In the genomic region with DNA sequence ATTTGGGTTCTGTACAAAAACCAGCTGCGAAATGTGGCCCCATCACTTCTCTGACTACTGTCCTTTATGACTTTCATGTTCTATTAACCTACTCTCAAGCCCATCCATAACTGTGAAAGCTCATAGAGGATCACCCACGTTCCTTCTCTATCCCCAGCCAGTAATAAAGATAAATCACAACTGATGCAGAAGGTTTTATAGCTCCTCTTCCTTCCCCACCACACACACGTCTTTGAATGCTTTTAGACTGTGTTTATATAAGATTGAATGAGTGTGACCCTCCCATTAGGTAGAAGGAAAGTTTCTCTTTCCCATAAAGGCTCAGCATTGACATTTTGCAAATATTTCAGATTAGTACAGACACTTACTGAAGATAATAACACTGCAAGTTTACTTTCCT, we compare ENCODE assay signal across 27 mouse cellular contexts.
DNase-seq lines count a peak whose midpoint lies in the region; ATAC-seq lines count a peak whose summit lies in the region.
"Had no signal": no experiment of that assay in that cellular context is flagged by ENCODE, and none has a peak within 500 bp of the region (broad histone marks: within the 10 kb centered on the region; RNA-seq: fewer than 3 reads in every experiment).

No protein-coding gene starts in this region.

- H3K4me1 ChIP-seq in kidney, embryonic 14.5 days (ENCODE audit: control insufficient read depth, insufficient read depth, low read length): no peaks in the 10 kb centered on the region
- 0 out of 2 replicates have a peak, but pooled peaks cover 2% of the 10 kb centered on the region for H3K4me1 ChIP-seq in kidney, embryonic 16.5 days (ENCODE audit: insufficient read depth, low read length)
- H3K4me1 ChIP-seq in neural tube, embryonic 11.5 days (ENCODE audit: control insufficient read depth, insufficient read depth, low read length): no peaks in the 10 kb centered on the region
- H3K4me1 ChIP-seq: embryonic facial prominence, embryonic 10.5 days; embryonic facial prominence, embryonic 12.5 days; forebrain, embryonic 13.5 days; forebrain, embryonic 15.5 days had no signal

- no peaks in the 10 kb centered on the region for H3K36me3 ChIP-seq in kidney, embryonic 14.5 days (ENCODE audit: control insufficient read depth, insufficient read depth, low read length)
- no peaks in the 10 kb centered on the region for H3K36me3 ChIP-seq in kidney, embryonic 16.5 days (ENCODE audit: insufficient read depth, low read length)
- H3K36me3 ChIP-seq in neural tube, embryonic 11.5 days (ENCODE audit: control insufficient read depth, insufficient read depth, low read length): no peaks in the 10 kb centered on the region
- H3K36me3 ChIP-seq: embryonic facial prominence, embryonic 10.5 days; embryonic facial prominence, embryonic 12.5 days; forebrain, embryonic 15.5 days; G1E had no signal

- no peaks in the 10 kb centered on the region for H3K9me3 ChIP-seq in kidney, embryonic 14.5 days (ENCODE audit: control insufficient read depth, low read length)
- no peaks in the 10 kb centered on the region for H3K9me3 ChIP-seq in kidney, embryonic 16.5 days (ENCODE audit: low read length)
- H3K9me3 ChIP-seq in neural tube, embryonic 11.5 days (ENCODE audit: control insufficient read depth, low read length): no peaks in the 10 kb centered on the region
- H3K9me3 ChIP-seq: embryonic facial prominence, embryonic 10.5 days; embryonic facial prominence, embryonic 12.5 days; forebrain, embryonic 13.5 days; forebrain, embryonic 15.5 days; G1E had no signal

- DNase-seq in kidney, postnatal 36 days: no peak
- DNase-seq in kidney, adult 11 months: no peak
- DNase-seq in neural tube, embryonic 11.5 days (ENCODE audit: low spot score): no peak
- DNase-seq in neural tube, embryonic 10.5 days (ENCODE audit: extremely low spot score, low spot score): no peak
- DNase-seq in mesoderm, embryonic 11.5 days (ENCODE audit: low read depth, low spot score): peak; percentile 61
- DNase-seq in embryo, embryonic 11 days: no peak
- DNase-seq: adrenal gland, adult 2 months; adrenal gland, postnatal 10 days; adrenal gland, postnatal 25 days; B cell, adult 2 months; cerebellum, adult 11 months; cerebellum, adult 18-20 months; cerebellum, adult 8-10 months; cerebellum, adult 9-11 months; cerebellum, postnatal 14 days; cerebellum, postnatal 36 days had no signal

- WGBS in kidney, embryonic 14.5 days: 14% methylated on average over 3 of the region's 3 CpGs
- 16% methylated on average over 3 of the region's 3 CpGs for WGBS in kidney, embryonic 16.5 days
- WGBS in neural tube, embryonic 11.5 days: 25% methylated on average over 3 of the region's 3 CpGs

- no peak overlapping the region for H3K4me2 ChIP-seq in kidney, embryonic 14.5 days (replicated peaks; ENCODE audit: low read depth, low read length)
- no peak overlapping the region for H3K4me2 ChIP-seq in kidney, embryonic 16.5 days (replicated peaks; ENCODE audit: low read depth, low read length)
- no peak overlapping the region for H3K4me2 ChIP-seq in neural tube, embryonic 11.5 days (ENCODE audit: low read depth)
- H3K4me2 ChIP-seq: embryonic facial prominence, embryonic 12.5 days; forebrain, embryonic 13.5 days; forebrain, embryonic 15.5 days had no signal

- no peak overlapping the region for H3K4me3 ChIP-seq in kidney, embryonic 14.5 days (ENCODE audit: low read length)
- no peak overlapping the region for H3K4me3 ChIP-seq in kidney, embryonic 16.5 days (ENCODE audit: low read length)
- no peak overlapping the region for H3K4me3 ChIP-seq in neural tube, embryonic 11.5 days (ENCODE audit: low read depth, low read length)
- H3K4me3 ChIP-seq: embryonic facial prominence, embryonic 10.5 days; embryonic facial prominence, embryonic 12.5 days; forebrain, embryonic 13.5 days; forebrain, embryonic 15.5 days had no signal

- H3K27me3 ChIP-seq in kidney, embryonic 14.5 days (ENCODE audit: control insufficient read depth, insufficient read depth, low read length): no peaks in the 10 kb centered on the region
- no peaks in the 10 kb centered on the region for H3K27me3 ChIP-seq in kidney, embryonic 16.5 days (ENCODE audit: insufficient read depth, low read length)
- no peaks in the 10 kb centered on the region for H3K27me3 ChIP-seq in neural tube, embryonic 11.5 days (ENCODE audit: control insufficient read depth, insufficient read depth, low read length)
- H3K27me3 ChIP-seq: CH12.LX; embryonic facial prominence, embryonic 12.5 days; forebrain, embryonic 13.5 days; forebrain, embryonic 15.5 days; Patski had no signal

- peak; percentile 89; the same call in 1 of the 2 replicates for ATAC-seq in kidney, embryonic 14.5 days (ENCODE audit: low FRiP score, low TSS enrichment)
- peak; percentile 74; the same call in 1 of the 2 replicates for ATAC-seq in kidney, embryonic 16.5 days (ENCODE audit: low FRiP score, low TSS enrichment)
- ATAC-seq in neural tube, embryonic 11.5 days (ENCODE audit: insufficient read depth, low FRiP score, low TSS enrichment): peak; percentile 58
- ATAC-seq: activated CD4-positive, CD25-positive, alpha-beta regulatory T cell, adult 4 months; CD4-positive, CD25-positive, alpha-beta regulatory T cell, adult 4 months; forebrain, embryonic 13.5 days; forebrain, embryonic 15.5 days; Patski had no signal

- no peak overlapping the region for H3K9ac ChIP-seq in kidney, embryonic 14.5 days (ENCODE audit: low read depth, low read length)
- no peak overlapping the region for H3K9ac ChIP-seq in kidney, embryonic 16.5 days (replicated peaks; ENCODE audit: low read length)
- H3K9ac ChIP-seq in neural tube, embryonic 11.5 days (ENCODE audit: low read length): no peak overlapping the region
- H3K9ac ChIP-seq: embryonic facial prominence, embryonic 12.5 days; forebrain, embryonic 13.5 days; forebrain, embryonic 15.5 days had no signal

- H3K27ac ChIP-seq in kidney, embryonic 14.5 days (ENCODE audit: low read depth, low read length): no peak overlapping the region
- no peak overlapping the region for H3K27ac ChIP-seq in kidney, embryonic 16.5 days (ENCODE audit: low read length)
- no peak overlapping the region for H3K27ac ChIP-seq in neural tube, embryonic 11.5 days (ENCODE audit: low read depth, low read length)
- H3K27ac ChIP-seq: embryonic facial prominence, embryonic 10.5 days; embryonic facial prominence, embryonic 12.5 days; forebrain, embryonic 13.5 days; forebrain, embryonic 15.5 days had no signal
